Mouse (Mus musculus): ENCODE measurements around the gene Exoc4. TPM values are rescaled to one million over a fixed set of nuclear protein-coding genes. Genes with fewer than 3 reads are reported as not detected.

Exoc4 gene
- polyA plus RNA-seq, 1 experiment from 2014 or later = 9.5 TPM

DNA sequence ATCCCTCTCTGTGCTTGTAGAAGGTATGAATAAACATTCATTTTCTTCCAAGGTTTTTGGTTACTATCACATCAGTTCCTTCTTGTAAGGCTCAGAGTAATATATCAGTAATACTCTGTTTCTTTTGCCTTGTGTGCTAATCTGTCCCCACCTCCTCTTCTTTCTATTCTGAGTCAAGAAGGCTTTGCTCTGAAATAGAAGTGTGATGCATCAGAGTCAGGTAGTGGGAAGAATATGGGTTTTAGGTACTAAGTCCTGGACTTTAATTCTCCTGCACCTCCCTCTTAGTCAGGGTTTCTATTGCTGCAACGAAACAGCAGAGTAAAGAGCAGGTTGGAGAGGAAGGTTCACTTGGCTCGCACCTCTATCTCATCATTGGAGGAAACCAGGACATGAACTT lies 240.9 kb downstream of the Exoc4 start:
- TF ChIP-seq CTCF (IDR thresholded peaks at IDR 0.05; ENCODE audit: low read depth) (no peak), EP300 (optimal IDR thresholded peaks at IDR 0.05) (no peak)
- no peaks in the 10 kb centered on the region for H3K4me1 ChIP-seq (replicated peaks; ENCODE audit: control insufficient read depth, insufficient read depth)
- H3K36me3 ChIP-seq (ENCODE audit: control insufficient read depth, insufficient read depth, low read length) = no peaks in the 10 kb centered on the region
- no peak overlapping the region for H3K4me3 ChIP-seq (ENCODE audit: low read depth, low read length)
- no peak for DNase-seq (ENCODE audit: low spot score)
- H3K9me3 ChIP-seq (ENCODE audit: control insufficient read depth, low read length) = no peaks in the 10 kb centered on the region
- H3K4me2 ChIP-seq (replicated peaks; ENCODE audit: low read depth) = no peak overlapping the region
- H3K27ac ChIP-seq (replicated peaks) = no peak overlapping the region
- no peak for ATAC-seq (ENCODE audit: low FRiP score, low TSS enrichment)
- 96% methylated on average over 2 of the region's 2 CpGs for WGBS
- no peaks in the 10 kb centered on the region for H3K27me3 ChIP-seq (ENCODE audit: control insufficient read depth, insufficient read depth, low read length)
- H3K9ac ChIP-seq (ENCODE audit: low read length) = no peak overlapping the region

DNA sequence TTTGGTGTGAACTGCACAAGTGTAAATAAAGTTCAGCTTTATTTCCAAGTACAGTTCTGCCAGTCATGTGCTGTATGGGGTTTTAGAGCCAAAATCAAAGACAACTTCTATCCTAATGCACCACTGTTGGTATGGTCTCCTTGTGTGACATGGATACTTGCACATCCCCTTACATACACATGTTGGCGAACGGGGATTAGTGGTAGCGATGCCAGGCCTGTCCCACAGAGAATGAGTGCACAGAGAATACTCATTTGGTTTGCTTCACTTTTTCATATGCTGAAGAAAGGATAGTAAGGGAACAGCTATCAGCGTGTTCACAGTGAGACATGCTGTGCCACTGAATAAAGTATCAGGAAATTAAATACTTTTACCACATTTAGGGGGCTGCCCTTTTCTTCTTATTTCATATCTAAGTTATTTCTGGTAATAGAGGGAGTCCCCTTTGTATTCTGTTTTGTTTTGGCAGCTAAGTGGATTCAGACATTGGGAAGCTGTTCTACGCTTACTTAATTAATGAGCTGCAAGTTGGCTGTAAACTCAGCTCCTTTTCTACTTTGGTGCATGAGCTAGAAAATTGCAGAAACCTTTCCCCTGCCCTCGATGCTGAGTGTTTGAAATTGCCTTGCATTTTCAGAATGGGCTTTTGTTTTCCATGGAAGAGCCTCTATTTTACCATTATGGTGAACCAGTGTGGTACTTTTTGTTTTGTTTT lies 247.4 kb downstream of the Exoc4 start:
- H3K36me3 ChIP-seq (ENCODE audit: control insufficient read depth, insufficient read depth, low read length) = no peaks in the 10 kb centered on the region
- H3K4me2 ChIP-seq (replicated peaks; ENCODE audit: low read depth) = no peak overlapping the region
- no peak overlapping the region for H3K9ac ChIP-seq (ENCODE audit: low read length)
- ATAC-seq (ENCODE audit: low FRiP score, low TSS enrichment) = no peak
- no peak overlapping the region for H3K27ac ChIP-seq (replicated peaks)
- H3K9me3 ChIP-seq (ENCODE audit: control insufficient read depth, low read length) = no peaks in the 10 kb centered on the region
- no peak for TF ChIP-seq CTCF (IDR thresholded peaks at IDR 0.05; ENCODE audit: low read depth)
- TF ChIP-seq EP300 (optimal IDR thresholded peaks at IDR 0.05) = no peak
- no peak overlapping the region for H3K4me3 ChIP-seq (ENCODE audit: low read depth, low read length)
- 71% methylated on average over 6 of the region's 6 CpGs for WGBS
- no peaks in the 10 kb centered on the region for H3K27me3 ChIP-seq (ENCODE audit: control insufficient read depth, insufficient read depth, low read length)
- H3K4me1 ChIP-seq (replicated peaks; ENCODE audit: control insufficient read depth, insufficient read depth) = no peaks in the 10 kb centered on the region
- no peak for DNase-seq (ENCODE audit: low spot score)

DNA sequence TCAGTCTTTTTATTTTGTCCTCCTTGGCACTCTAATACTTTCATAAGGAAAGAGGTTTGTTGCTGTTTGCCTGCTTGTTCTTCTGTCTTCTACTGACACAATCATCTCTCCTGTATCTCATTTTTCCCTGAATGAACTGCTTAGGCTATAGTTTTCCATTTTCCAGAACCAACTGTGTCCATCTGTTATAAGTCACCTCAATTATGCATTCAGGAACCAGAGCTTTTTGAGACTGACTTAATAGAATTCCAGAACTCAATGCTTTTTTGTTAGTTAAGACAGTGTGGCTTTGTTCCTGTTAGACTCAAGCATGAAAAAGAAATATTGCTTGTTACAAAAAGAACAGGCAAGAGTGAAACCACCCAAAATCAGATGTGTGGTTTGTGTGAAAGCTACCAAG lies 248.5 kb downstream of the Exoc4 start:
- ATAC-seq (ENCODE audit: low FRiP score, low TSS enrichment) (no peak), DNase-seq (ENCODE audit: low spot score) (no peak)
- no peaks in the 10 kb centered on the region for H3K36me3 ChIP-seq (ENCODE audit: control insufficient read depth, insufficient read depth, low read length)
- no peak overlapping the region for H3K27ac ChIP-seq (replicated peaks)
- no peaks in the 10 kb centered on the region for H3K4me1 ChIP-seq (replicated peaks; ENCODE audit: control insufficient read depth, insufficient read depth)
- H3K4me3 ChIP-seq (ENCODE audit: low read depth, low read length) = no peak overlapping the region
- H3K9ac ChIP-seq (ENCODE audit: low read length) = no peak overlapping the region
- H3K27me3 ChIP-seq (ENCODE audit: control insufficient read depth, insufficient read depth, low read length) = no peaks in the 10 kb centered on the region
- H3K4me2 ChIP-seq (replicated peaks; ENCODE audit: low read depth) = no peak overlapping the region
- H3K9me3 ChIP-seq (ENCODE audit: control insufficient read depth, low read length) = no peaks in the 10 kb centered on the region
- TF ChIP-seq EP300 (optimal IDR thresholded peaks at IDR 0.05) = no peak
- no peak for TF ChIP-seq CTCF (IDR thresholded peaks at IDR 0.05; ENCODE audit: low read depth)

DNA sequence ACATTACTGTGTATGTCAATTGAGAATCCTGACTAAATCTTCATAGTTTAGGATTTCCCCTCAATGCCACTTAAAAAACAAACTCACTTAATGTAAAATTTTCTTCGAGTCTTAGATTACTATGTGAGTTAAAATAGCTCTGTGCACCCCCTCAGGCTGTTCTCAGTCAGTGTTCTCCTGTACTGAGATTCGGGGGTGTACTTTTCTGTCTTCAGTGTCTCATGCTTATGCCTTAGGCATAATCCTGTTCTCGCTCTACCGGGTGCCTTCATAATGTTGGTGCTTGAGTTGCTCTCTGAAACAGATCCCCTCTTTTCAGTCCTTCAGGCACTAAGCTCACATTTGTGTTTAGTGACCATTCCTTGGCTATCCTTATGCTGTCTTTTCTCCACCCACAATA lies 253.5 kb downstream of the Exoc4 start:
- no peak for TF ChIP-seq EP300 (optimal IDR thresholded peaks at IDR 0.05)
- TF ChIP-seq CTCF (IDR thresholded peaks at IDR 0.05; ENCODE audit: low read depth) = no peak
- Histone ChIP-seq H3K27ac (replicated peaks) (no peak overlapping the region), H3K27me3 (ENCODE audit: control insufficient read depth, insufficient read depth, low read length) (no peaks in the 10 kb centered on the region), H3K4me2 (replicated peaks; ENCODE audit: low read depth) (no peak overlapping the region), H3K9ac (ENCODE audit: low read length) (no peak overlapping the region), H3K4me3 (ENCODE audit: low read depth, low read length) (no peak overlapping the region), H3K36me3 (ENCODE audit: control insufficient read depth, insufficient read depth, low read length) (no peaks in the 10 kb centered on the region), H3K9me3 (ENCODE audit: control insufficient read depth, low read length) (no peaks in the 10 kb centered on the region), H3K4me1 (replicated peaks; ENCODE audit: control insufficient read depth, insufficient read depth) (no peaks in the 10 kb centered on the region)
- ATAC-seq (ENCODE audit: low FRiP score, low TSS enrichment) = no peak
- DNase-seq (ENCODE audit: low spot score) = no peak
- WGBS = 91% methylated on average over 4 of the region's 4 CpGs

DNA sequence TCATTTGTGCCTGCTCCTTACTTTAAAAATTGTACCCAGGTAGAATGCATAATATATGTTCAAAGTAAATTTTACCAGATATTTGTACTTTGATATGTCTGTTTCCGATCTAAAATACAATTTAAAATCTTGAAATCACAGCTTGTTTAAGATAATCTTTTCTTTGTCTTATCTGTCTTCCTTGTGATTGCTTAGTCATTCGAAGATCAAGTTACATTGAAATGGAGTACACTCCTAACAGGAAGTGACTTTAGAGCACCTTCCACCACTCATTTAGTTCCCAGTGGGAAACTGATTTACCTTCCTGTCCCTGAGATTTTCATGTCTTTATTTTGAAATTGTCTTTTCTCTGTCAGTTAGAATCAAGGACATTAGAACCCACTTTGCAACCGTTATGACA lies 254.5 kb downstream of the Exoc4 start:
- H3K27me3 ChIP-seq (ENCODE audit: control insufficient read depth, insufficient read depth, low read length) = no peaks in the 10 kb centered on the region
- ATAC-seq (ENCODE audit: low FRiP score, low TSS enrichment) (no peak), DNase-seq (ENCODE audit: low spot score) (no peak)
- no peak overlapping the region for H3K4me3 ChIP-seq (ENCODE audit: low read depth, low read length)
- no peak overlapping the region for H3K27ac ChIP-seq (replicated peaks)
- no peaks in the 10 kb centered on the region for H3K4me1 ChIP-seq (replicated peaks; ENCODE audit: control insufficient read depth, insufficient read depth)
- no peaks in the 10 kb centered on the region for H3K9me3 ChIP-seq (ENCODE audit: control insufficient read depth, low read length)
- TF ChIP-seq EP300 (optimal IDR thresholded peaks at IDR 0.05) = no peak
- TF ChIP-seq CTCF (IDR thresholded peaks at IDR 0.05; ENCODE audit: low read depth) = no peak
- H3K4me2 ChIP-seq (replicated peaks; ENCODE audit: low read depth) = no peak overlapping the region
- no peak overlapping the region for H3K9ac ChIP-seq (ENCODE audit: low read length)
- no peaks in the 10 kb centered on the region for H3K36me3 ChIP-seq (ENCODE audit: control insufficient read depth, insufficient read depth, low read length)
- 55% methylated on average over 3 of the region's 3 CpGs for WGBS

DNA sequence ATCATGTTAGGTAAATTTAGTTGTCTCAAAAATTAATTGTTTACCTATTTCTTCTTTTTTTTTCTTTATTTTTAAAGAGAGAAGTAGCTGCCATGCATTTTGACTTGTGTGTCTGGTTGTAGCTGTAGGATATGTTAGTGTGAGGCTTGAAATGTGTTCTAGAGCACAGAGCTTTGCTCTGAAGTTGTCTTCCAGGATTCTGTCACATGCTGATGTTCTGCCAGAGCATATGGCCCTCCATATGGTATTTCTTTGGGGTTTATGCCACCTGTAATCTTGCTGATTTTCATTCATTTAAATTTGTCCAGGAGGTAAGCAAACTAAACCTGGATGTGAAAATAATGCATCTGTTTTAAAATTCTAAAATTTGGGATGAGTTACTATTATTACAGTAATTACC lies 258.2 kb downstream of the Exoc4 start:
- DNase-seq (ENCODE audit: low spot score) (no peak), ATAC-seq (ENCODE audit: low FRiP score, low TSS enrichment) (no peak)
- Histone ChIP-seq H3K36me3 (ENCODE audit: control insufficient read depth, insufficient read depth, low read length) (no peaks in the 10 kb centered on the region), H3K4me1 (replicated peaks; ENCODE audit: control insufficient read depth, insufficient read depth) (no peaks in the 10 kb centered on the region), H3K9me3 (ENCODE audit: control insufficient read depth, low read length) (no peaks in the 10 kb centered on the region), H3K9ac (ENCODE audit: low read length) (no peak overlapping the region), H3K27me3 (ENCODE audit: control insufficient read depth, insufficient read depth, low read length) (no peaks in the 10 kb centered on the region), H3K4me3 (ENCODE audit: low read depth, low read length) (no peak overlapping the region), H3K27ac (replicated peaks) (no peak overlapping the region), H3K4me2 (replicated peaks; ENCODE audit: low read depth) (no peak overlapping the region)
- TF ChIP-seq CTCF (IDR thresholded peaks at IDR 0.05; ENCODE audit: low read depth) = no peak
- no peak for TF ChIP-seq EP300 (optimal IDR thresholded peaks at IDR 0.05)
